Mouse (Mus musculus): Measurements from ENCODE around the gene Zbtb8a. TPM values are rescaled to one million over a fixed set of nuclear protein-coding genes. Genes with fewer than 3 reads are reported as not detected.

Gene Zbtb8a
- total RNA-seq, 2 experiments from 2014 or later = 8.7 to 9.0 TPM

DNA sequence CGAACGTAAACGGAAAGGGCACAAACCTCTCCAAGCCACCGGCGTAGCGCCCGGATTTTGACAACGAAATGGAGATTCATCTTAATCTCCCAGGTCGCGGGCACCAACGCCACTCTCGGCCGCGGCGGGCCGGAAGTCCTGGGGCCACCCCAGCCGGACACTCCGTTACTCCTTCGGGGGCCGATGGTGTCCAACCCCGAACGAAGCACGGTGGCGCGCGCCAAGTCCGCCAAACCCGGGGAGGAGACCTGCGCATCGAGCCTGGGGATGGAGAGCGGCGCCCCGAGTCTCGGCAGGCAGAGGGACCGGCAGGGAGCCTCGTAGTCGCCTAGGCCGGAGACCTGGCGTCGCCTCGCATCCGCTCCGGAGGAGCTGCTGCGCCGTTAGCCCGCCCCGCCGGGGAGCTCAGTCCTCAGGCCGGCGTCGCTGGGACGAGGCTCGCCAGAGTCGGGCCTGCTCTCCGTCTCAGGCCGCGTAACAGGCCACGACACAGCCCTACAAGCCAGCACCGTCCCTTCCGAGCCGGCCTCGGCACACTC lies 43.2 kb downstream of the Zbtb8a start:
- peak; percentile 70 for DNase-seq

DNA sequence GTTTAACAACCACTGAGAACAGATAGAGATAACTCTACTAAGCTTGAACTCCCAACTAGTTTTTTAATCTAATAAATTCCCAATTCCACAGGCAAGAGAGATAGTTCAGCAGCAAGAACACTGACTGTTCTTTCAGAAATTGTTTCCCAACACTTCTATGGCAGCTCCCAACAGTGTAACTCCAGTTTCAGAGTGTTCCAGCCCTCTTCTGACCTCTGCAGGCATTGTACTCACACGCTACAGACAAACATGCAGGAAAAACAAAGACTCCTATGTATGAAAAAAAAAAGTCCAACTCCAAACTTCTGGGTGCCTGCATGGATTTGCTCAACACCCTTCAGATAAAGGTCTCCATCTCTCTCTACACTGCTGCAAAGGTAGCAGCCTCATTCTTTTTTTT lies 45.1 kb downstream of the Zbtb8a start:
- no peak for DNase-seq

- DNase-seq = no peak
These were observed 51.7 kb downstream of the Zbtb8a start for GRCm38 (mm10) chr4:129326191-129326590.

- DNase-seq = no peak
These were observed 53.2 kb downstream of the Zbtb8a start for GRCm38 (mm10) chr4:129324756-129325155.

- DNase-seq = no peak
These were observed 54.4 kb downstream of the Zbtb8a start for GRCm38 (mm10) chr4:129323491-129323890.

GRCm38 (mm10) chr4:129322042-129322441 lies 55.9 kb downstream of the Zbtb8a start:
- no peak for DNase-seq

GRCm38 (mm10) chr4:129320876-129321275 lies 57.0 kb downstream of the Zbtb8a start:
- DNase-seq = no peak

- DNase-seq = no peak
These were observed 64.0 kb downstream of the Zbtb8a start for GRCm38 (mm10) chr4:129313886-129314285.

DNA sequence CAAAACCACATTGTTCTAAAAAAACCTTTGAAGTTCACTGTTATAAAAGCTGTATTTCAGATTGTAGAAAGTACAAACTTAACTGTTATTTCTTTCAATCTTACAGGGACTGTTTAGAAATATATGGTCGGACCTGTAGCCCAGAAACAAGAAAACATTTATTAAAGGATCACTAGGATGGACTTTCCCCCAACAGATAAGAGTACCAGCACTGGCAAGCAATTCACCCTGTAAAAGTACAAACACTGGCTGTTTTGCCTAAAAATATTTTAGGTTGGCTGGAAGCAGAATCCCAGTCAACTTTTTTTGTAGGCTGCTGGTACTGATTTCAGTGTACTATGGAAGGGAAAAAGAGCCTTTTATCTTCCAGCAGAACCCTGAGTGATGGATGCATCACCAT lies 70.0 kb downstream of the Zbtb8a start:
- no peak for DNase-seq

GRCm38 (mm10) chr4:129304306-129304705 lies 73.6 kb downstream of the Zbtb8a start:
- no peak for DNase-seq

DNA sequence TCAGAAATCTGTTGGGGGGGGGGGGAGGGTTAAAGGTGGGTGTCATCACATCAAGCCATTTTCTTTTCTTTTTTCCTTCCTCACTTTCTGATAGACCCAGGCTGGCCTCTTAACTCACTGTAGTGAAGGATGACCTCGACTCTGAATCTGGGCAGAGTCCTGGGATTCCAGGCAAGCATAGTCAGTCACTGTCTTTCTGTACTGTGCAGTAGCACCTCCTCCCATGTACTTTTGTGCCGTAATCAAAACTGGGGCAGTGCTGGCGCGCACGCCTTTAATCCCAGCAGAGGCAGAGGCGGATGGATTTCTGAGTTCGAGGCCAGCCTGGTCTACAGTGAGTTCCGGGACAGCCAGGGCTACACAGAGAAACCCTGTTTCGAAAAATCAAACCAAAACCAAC lies 74.1 kb downstream of the Zbtb8a start:
- DNase-seq = no peak

Other genes with a start within 250 kb of the Zbtb8a start
- gene Fndc5, start 241.1 kb downstream of the Zbtb8a start, total RNA-seq (2021) = 100 to 1,000 TPM; 101 to 105 TPM
- gene S100pbp, start 188.4 kb downstream of the Zbtb8a start, total RNA-seq (2021) = 10 to 100 TPM; 22.5 to 24.2 TPM
- gene Yars, start 188.4 kb downstream of the Zbtb8a start, total RNA-seq (2021) = 10 to 100 TPM; 44.7 to 45.0 TPM
- gene C77080, start 116.7 kb downstream of the Zbtb8a start, total RNA-seq (2021) = 1 to 10 TPM; 6.5 to 8.6 TPM
- gene Sync, start 90.5 kb downstream of the Zbtb8a start, total RNA-seq (2021) = 1 to 10 TPM; 8.7 to 9.5 TPM
- gene Rbbp4, start 42.7 kb downstream of the Zbtb8a start, total RNA-seq (2021) = 100 to 1,000 TPM; 195 to 199 TPM
- 10 to 100 TPM; 20.6 to 22.2 TPM for gene Zbtb8os, start 42.4 kb downstream of the Zbtb8a start, total RNA-seq (2021)
- gene Zbtb8b, start 62.7 kb upstream of the Zbtb8a start, total RNA-seq (2021) = 1 to 10 TPM in 1 of 2 experiments, under 1 TPM in 1; 0.92 to 1.2 TPM
- gene Bsdc1, start 83.5 kb upstream of the Zbtb8a start, total RNA-seq (2021) = 10 to 100 TPM; 34.0 to 36.6 TPM
- not detected for gene Tssk3, start 112.9 kb upstream of the Zbtb8a start, total RNA-seq (2021)
- gene Fam229a, start 113.1 kb upstream of the Zbtb8a start, total RNA-seq (2021) = not detected
- gene Marcksl1, start 135.5 kb upstream of the Zbtb8a start, total RNA-seq (2021) = 10 to 100 TPM; 96.6 to 97.7 TPM
- 10 to 100 TPM; 45.0 to 46.4 TPM for gene Hdac1, start 164.6 kb upstream of the Zbtb8a start, total RNA-seq (2021)
- under 1 TPM; 0.86 to 0.91 TPM for gene Lck, start 195.5 kb upstream of the Zbtb8a start, total RNA-seq (2021)
- 1 to 10 TPM; 1.5 TPM for gene Fam167b, start 200.4 kb upstream of the Zbtb8a start, total RNA-seq (2021)
- 100 to 1,000 TPM; 146 to 160 TPM for gene Eif3i, start 222.5 kb upstream of the Zbtb8a start, total RNA-seq (2021)
- gene Tmem234, start 222.6 kb upstream of the Zbtb8a start, total RNA-seq (2021) = 10 to 100 TPM; 64.8 to 72.1 TPM
- under 1 TPM; 0.27 to 0.76 TPM for gene Dcdc2b, start 236.1 kb upstream of the Zbtb8a start, total RNA-seq (2021)
- 10 to 100 TPM in 1 of 2 experiments, 1 to 10 TPM in 1; 9.3 to 14.3 TPM for gene Iqcc, start 241.0 kb upstream of the Zbtb8a start, total RNA-seq (2021)
- gene Ccdc28b, start 245.8 kb upstream of the Zbtb8a start, total RNA-seq (2021) = 10 to 100 TPM; 30.9 to 33.3 TPM

All from heart, postnatal 4 days (tissue).